Mouse (Mus musculus): ENCODE results near the gene Grin2d. TPM values are rescaled to one million over a fixed set of nuclear protein-coding genes. Genes with fewer than 3 reads are reported as not detected.

Gene Grin2d
- polyA plus RNA-seq, 1 experiment from 2014 or later, result 1.5 TPM

- Histone ChIP-seq H3K36me3 (ENCODE audit: control insufficient read depth, insufficient read depth) (peaks cover 36% of the 10 kb centered on the region), H3K9ac (replicated peaks; ENCODE audit: low read depth, low read length) (no peak overlapping the region), H3K4me3 (replicated peaks; ENCODE audit: low read length) (no peak overlapping the region), H3K27me3 (replicated peaks; ENCODE audit: control insufficient read depth, insufficient read depth, low read length) (no peaks in the 10 kb centered on the region), H3K4me1 (replicated peaks; ENCODE audit: control insufficient read depth, insufficient read depth, low read length) (no peaks in the 10 kb centered on the region), H3K27ac (ENCODE audit: low read length) (no peak overlapping the region), H3K4me2 (ENCODE audit: low read length) (no peak overlapping the region), H3K9me3 (ENCODE audit: control insufficient read depth, low read length) (no peaks in the 10 kb centered on the region)
- ATAC-seq, result no peak
- 97% methylated on average over 4 of the region's 4 CpGs for WGBS
These were observed 2.4 kb upstream of the Grin2d start for GRCm38 (mm10) chr7:45880531-45880930.

GRCm38 (mm10) chr7:45876895-45877294, 1.3 kb downstream of the Grin2d start:
- no peak overlapping the region for H3K9ac ChIP-seq (replicated peaks; ENCODE audit: low read depth, low read length)
- no peak overlapping the region for H3K4me3 ChIP-seq (replicated peaks; ENCODE audit: low read length)
- peaks cover 24% of the 10 kb centered on the region for H3K36me3 ChIP-seq (ENCODE audit: control insufficient read depth, insufficient read depth)
- H3K4me2 ChIP-seq (ENCODE audit: low read length), result no peak overlapping the region
- ATAC-seq, result no peak
- 96% methylated on average over 7 of the region's 7 CpGs for WGBS
- H3K4me1 ChIP-seq (replicated peaks; ENCODE audit: control insufficient read depth, insufficient read depth, low read length), result peaks cover 19% of the 10 kb centered on the region
- no peak overlapping the region for H3K27ac ChIP-seq (ENCODE audit: low read length)
- H3K27me3 ChIP-seq (replicated peaks; ENCODE audit: control insufficient read depth, insufficient read depth, low read length), result no peaks in the 10 kb centered on the region
- H3K9me3 ChIP-seq (ENCODE audit: control insufficient read depth, low read length), result no peaks in the 10 kb centered on the region

- no peaks in the 10 kb centered on the region for H3K9me3 ChIP-seq (ENCODE audit: control insufficient read depth, low read length)
- WGBS, result 3% methylated on average over 28 of the region's 28 CpGs
- ATAC-seq, result peak; percentile 35
- H3K4me3 ChIP-seq (replicated peaks; ENCODE audit: low read length), result peak overlapping the region; percentile 66
- peak overlapping the region; percentile 82 for H3K27ac ChIP-seq (ENCODE audit: low read length)
- H3K4me1 ChIP-seq (replicated peaks; ENCODE audit: control insufficient read depth, insufficient read depth, low read length), result peaks cover 41% of the 10 kb centered on the region
- H3K9ac ChIP-seq (replicated peaks; ENCODE audit: low read depth, low read length), result peak overlapping the region; percentile 96
- H3K4me2 ChIP-seq (ENCODE audit: low read length), result peak overlapping the region; percentile 60
- H3K27me3 ChIP-seq (replicated peaks; ENCODE audit: control insufficient read depth, insufficient read depth, low read length), result peaks cover 5% of the 10 kb centered on the region; the same call in 1 of the 2 replicates
- peaks cover 11% of the 10 kb centered on the region for H3K36me3 ChIP-seq (ENCODE audit: control insufficient read depth, insufficient read depth)
These were observed 4.9 kb downstream of the Grin2d start for GRCm38 (mm10) chr7:45873061-45873947.

GRCm38 (mm10) chr7:45872624-45873023, 5.6 kb downstream of the Grin2d start, which contains the start of gene Kdelr1:
Gene Kdelr1, plus strand, starts transcription at chr7:45872772.
- under 1% methylated on average over 18 of the region's 18 CpGs for WGBS

DNA sequence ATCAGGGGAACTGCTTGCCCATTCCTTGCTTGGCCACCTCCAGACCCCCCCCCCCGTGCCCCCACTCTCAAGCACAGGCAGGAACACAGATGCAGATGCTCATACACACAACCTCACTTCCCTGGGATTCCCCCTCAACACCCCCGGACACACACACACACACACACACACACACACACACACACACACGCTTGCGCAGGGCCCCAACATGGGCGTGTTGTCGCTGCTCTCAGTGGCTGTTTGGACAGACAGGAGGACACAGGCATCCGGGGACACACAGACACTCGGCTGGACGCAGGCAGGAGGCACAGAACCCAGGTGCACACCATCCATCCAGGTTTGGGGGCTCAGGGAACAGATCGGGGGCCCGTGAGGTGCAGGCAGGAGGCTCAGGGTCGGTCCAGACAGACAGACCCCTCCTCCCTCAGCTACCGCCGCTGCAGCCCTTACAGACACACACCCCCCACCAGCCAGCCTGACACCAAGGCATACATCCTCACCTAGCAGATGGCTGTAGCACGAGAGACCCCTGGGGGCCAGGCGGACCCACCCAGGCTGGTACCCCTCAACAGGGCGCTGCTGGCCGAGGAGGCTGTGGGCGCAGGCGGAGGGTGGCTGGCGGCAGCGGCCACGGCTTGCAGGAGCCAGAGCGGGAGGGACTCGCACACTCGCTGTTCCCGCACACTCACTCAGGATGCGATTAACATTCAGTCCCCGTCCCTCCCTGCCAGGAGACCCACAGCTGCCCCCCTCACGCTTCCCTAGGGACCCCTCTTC, 7.7 kb downstream of the Grin2d start:
- Histone ChIP-seq H3K27ac (ENCODE audit: low read length) (no peak overlapping the region), H3K4me1 (replicated peaks; ENCODE audit: control insufficient read depth, insufficient read depth, low read length) (peaks cover 61% of the 10 kb centered on the region)

More at GRCm38 (mm10) chr7:45872624-45873023, 5.6 kb downstream of the Grin2d start, which contains the start of gene Kdelr1:
- H3K36me3 ChIP-seq (ENCODE audit: control insufficient read depth, insufficient read depth), result peaks cover 7% of the 10 kb centered on the region
- no peaks in the 10 kb centered on the region for H3K9me3 ChIP-seq (ENCODE audit: control insufficient read depth, low read length)
- peak; percentile 77 for ATAC-seq
- peaks cover 5% of the 10 kb centered on the region; the same call in 1 of the 2 replicates for H3K27me3 ChIP-seq (replicated peaks; ENCODE audit: control insufficient read depth, insufficient read depth, low read length)
- peak within 1 kb of the TSS; percentile 96 for H3K9ac ChIP-seq (replicated peaks; ENCODE audit: low read depth, low read length)
- peak within 1 kb of the TSS; percentile 82 for H3K27ac ChIP-seq (ENCODE audit: low read length)
- peak within 1 kb of the TSS; percentile 66 for H3K4me3 ChIP-seq (replicated peaks; ENCODE audit: low read length)
- H3K4me1 ChIP-seq (replicated peaks; ENCODE audit: control insufficient read depth, insufficient read depth, low read length), result peaks cover 48% of the 10 kb centered on the region
- peak within 1 kb of the TSS; percentile 60 for H3K4me2 ChIP-seq (ENCODE audit: low read length)

GRCm38 (mm10) chr7:45869787-45870186, 8.4 kb downstream of the Grin2d start:
- Histone ChIP-seq H3K4me2 (ENCODE audit: low read length) (peak overlapping the region; percentile 57), H3K9ac (replicated peaks; ENCODE audit: low read depth, low read length) (peak overlapping the region; percentile 24; the same call in 1 of the 2 replicates), H3K4me3 (replicated peaks; ENCODE audit: low read length) (peak overlapping the region; percentile 38), H3K9me3 (ENCODE audit: control insufficient read depth, low read length) (no peaks in the 10 kb centered on the region), H3K27ac (ENCODE audit: low read length) (no peak overlapping the region), H3K4me1 (replicated peaks; ENCODE audit: control insufficient read depth, insufficient read depth, low read length) (peaks cover 58% of the 10 kb centered on the region), H3K27me3 (replicated peaks; ENCODE audit: control insufficient read depth, insufficient read depth, low read length) (peaks cover 5% of the 10 kb centered on the region; the same call in 1 of the 2 replicates), H3K36me3 (ENCODE audit: control insufficient read depth, insufficient read depth) (no peaks in the 10 kb centered on the region)
- WGBS, result 2% methylated on average over 13 of the region's 14 CpGs
- ATAC-seq, result no peak

More for the DNA sequence above, 7.7 kb downstream of the Grin2d start:
- Histone ChIP-seq H3K4me3 (replicated peaks; ENCODE audit: low read length) (peak overlapping the region; percentile 38), H3K36me3 (ENCODE audit: control insufficient read depth, insufficient read depth) (no peaks in the 10 kb centered on the region), H3K27me3 (replicated peaks; ENCODE audit: control insufficient read depth, insufficient read depth, low read length) (peaks cover 5% of the 10 kb centered on the region; the same call in 1 of the 2 replicates), H3K4me2 (ENCODE audit: low read length) (peak overlapping the region; percentile 57), H3K9ac (replicated peaks; ENCODE audit: low read depth, low read length) (peak overlapping the region; percentile 62), H3K9me3 (ENCODE audit: control insufficient read depth, low read length) (no peaks in the 10 kb centered on the region)
- WGBS, result under 1% methylated on average over 28 of the region's 30 CpGs
- ATAC-seq, result no peak

GRCm38 (mm10) chr7:45869107-45869670, 9.0 kb downstream of the Grin2d start:
- ATAC-seq, result no peak
- Histone ChIP-seq H3K27ac (ENCODE audit: low read length) (no peak overlapping the region), H3K9me3 (ENCODE audit: control insufficient read depth, low read length) (no peaks in the 10 kb centered on the region), H3K9ac (replicated peaks; ENCODE audit: low read depth, low read length) (0 out of 2 replicates have a peak overlapping the region, but pooled peaks have one; percentile 22), H3K27me3 (replicated peaks; ENCODE audit: control insufficient read depth, insufficient read depth, low read length) (peaks cover 5% of the 10 kb centered on the region; the same call in 1 of the 2 replicates), H3K4me1 (replicated peaks; ENCODE audit: control insufficient read depth, insufficient read depth, low read length) (peaks cover 52% of the 10 kb centered on the region), H3K36me3 (ENCODE audit: control insufficient read depth, insufficient read depth) (no peaks in the 10 kb centered on the region), H3K4me2 (ENCODE audit: low read length) (peak overlapping the region; percentile 57), H3K4me3 (replicated peaks; ENCODE audit: low read length) (peak overlapping the region; percentile 38)
- WGBS, result 24% methylated on average over 8 of the region's 8 CpGs

GRCm38 (mm10) chr7:45867871-45868270, 10.3 kb downstream of the Grin2d start:
- H3K36me3 ChIP-seq (ENCODE audit: control insufficient read depth, insufficient read depth), result no peaks in the 10 kb centered on the region
- H3K27ac ChIP-seq (ENCODE audit: low read length), result no peak overlapping the region
- H3K4me2 ChIP-seq (ENCODE audit: low read length), result peak overlapping the region; percentile 70
- H3K9me3 ChIP-seq (ENCODE audit: control insufficient read depth, low read length), result no peaks in the 10 kb centered on the region
- H3K4me1 ChIP-seq (replicated peaks; ENCODE audit: control insufficient read depth, insufficient read depth, low read length), result peaks cover 42% of the 10 kb centered on the region
- H3K4me3 ChIP-seq (replicated peaks; ENCODE audit: low read length), result no peak overlapping the region
- H3K9ac ChIP-seq (replicated peaks; ENCODE audit: low read depth, low read length), result no peak overlapping the region
- H3K27me3 ChIP-seq (replicated peaks; ENCODE audit: control insufficient read depth, insufficient read depth, low read length), result peaks cover 5% of the 10 kb centered on the region; the same call in 1 of the 2 replicates
- 11% methylated on average over 2 of the region's 2 CpGs for WGBS
- ATAC-seq, result no peak
